Mouse (Mus musculus): Measurements from ENCODE around the gene Acer2.

Acer2 gene

DNA sequence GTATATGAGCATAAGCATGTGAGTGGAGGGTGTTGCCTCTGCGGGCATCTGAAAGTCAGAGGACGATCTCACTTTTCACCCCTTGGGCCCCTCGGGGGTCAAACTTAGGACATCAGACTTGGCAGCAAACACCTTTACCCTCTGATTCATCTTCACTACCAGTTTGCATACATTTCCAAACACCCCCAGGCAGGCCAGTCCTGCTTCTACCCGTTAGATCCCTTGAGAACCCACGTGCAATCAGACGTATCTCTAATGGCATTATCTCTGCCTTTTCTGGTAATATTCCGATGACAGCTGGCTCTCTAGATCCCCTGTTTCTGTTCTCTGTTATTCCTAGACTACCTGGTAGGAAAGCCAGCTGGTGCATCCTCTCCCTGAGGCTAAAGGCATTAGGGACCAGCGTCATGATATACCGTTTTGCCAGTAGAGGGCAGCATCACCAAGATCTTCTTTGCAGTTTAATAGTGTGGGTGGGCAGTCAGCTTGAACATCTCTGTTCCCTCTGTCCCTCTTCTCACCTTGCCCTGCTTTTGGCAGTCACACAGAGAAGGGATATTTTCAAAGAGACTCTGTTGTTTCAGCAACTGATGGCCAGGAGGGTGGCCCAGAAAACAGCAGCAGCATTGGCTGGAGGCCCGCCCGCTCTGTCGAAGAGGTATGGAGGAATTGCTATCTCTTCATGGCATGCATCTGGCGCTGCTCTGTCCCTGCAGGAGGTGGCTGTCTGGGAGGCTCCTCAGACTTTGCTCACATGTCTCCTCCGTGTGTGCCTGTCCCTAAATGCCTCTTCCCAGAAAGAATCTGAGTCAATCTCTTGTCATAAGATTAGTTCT, 83.6 kb downstream of the Acer2 start:
- DNase-seq (ENCODE audit: low spot score), result peak; percentile 20

DNA sequence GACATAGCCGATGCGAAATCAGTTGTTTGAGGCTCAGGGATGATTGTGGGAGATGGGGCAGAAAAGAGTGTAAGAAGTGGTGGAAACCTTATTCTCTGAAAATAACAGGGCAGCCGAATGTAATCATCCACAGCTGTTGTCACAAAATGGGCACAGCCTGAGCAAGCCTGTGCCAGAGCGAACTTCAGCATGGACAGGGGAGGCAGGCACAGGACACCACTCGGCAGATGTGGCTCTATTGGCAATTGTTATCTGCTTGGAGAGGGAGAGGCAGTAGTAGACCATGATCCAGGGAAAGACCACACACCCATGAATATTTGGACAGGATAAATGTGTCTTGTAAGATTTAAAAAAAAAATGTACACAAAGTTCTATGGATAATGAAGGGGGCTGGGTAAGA, 103.1 kb downstream of the Acer2 start:
- no peak for DNase-seq (ENCODE audit: low spot score)

Data from yolk sac, embryonic 10.5 days (tissue).